Mouse (Mus musculus): Measurements from ENCODE around the gene Hint2. TPM values are rescaled to one million over a fixed set of nuclear protein-coding genes. Genes with fewer than 3 reads are reported as not detected.

Gene Hint2
- polyA plus RNA-seq, 1 experiment from 2014 or later, result 73.9 TPM

GRCm38 (mm10) chr4:43691026-43691425, 34.8 kb upstream of the Hint2 start:
- H3K4me1 ChIP-seq (ENCODE audit: control insufficient read depth, insufficient read depth, low read length), result no peaks in the 10 kb centered on the region
- H3K27me3 ChIP-seq (ENCODE audit: control insufficient read depth, insufficient read depth, low read length), result no peaks in the 10 kb centered on the region
- no peak for ATAC-seq (ENCODE audit: low read depth)
- 87% methylated on average over 5 of the region's 5 CpGs for WGBS
- H3K4me2 ChIP-seq (ENCODE audit: low read depth, low read length), result no peak overlapping the region
- no peak overlapping the region for H3K9ac ChIP-seq (replicated peaks; ENCODE audit: low read depth, low read length)
- peaks cover 22% of the 10 kb centered on the region for H3K36me3 ChIP-seq (ENCODE audit: control insufficient read depth, insufficient read depth, low read length)
- no peak overlapping the region for H3K27ac ChIP-seq (ENCODE audit: low read depth, low read length)
- no peaks in the 10 kb centered on the region for H3K9me3 ChIP-seq (ENCODE audit: control insufficient read depth, low read length)
- no peak overlapping the region for H3K4me3 ChIP-seq (ENCODE audit: low read depth, low read length)

GRCm38 (mm10) chr4:43690021-43690420, 33.8 kb upstream of the Hint2 start:
- peaks cover 25% of the 10 kb centered on the region for H3K36me3 ChIP-seq (ENCODE audit: control insufficient read depth, insufficient read depth, low read length)
- no peaks in the 10 kb centered on the region for H3K9me3 ChIP-seq (ENCODE audit: control insufficient read depth, low read length)

DNA sequence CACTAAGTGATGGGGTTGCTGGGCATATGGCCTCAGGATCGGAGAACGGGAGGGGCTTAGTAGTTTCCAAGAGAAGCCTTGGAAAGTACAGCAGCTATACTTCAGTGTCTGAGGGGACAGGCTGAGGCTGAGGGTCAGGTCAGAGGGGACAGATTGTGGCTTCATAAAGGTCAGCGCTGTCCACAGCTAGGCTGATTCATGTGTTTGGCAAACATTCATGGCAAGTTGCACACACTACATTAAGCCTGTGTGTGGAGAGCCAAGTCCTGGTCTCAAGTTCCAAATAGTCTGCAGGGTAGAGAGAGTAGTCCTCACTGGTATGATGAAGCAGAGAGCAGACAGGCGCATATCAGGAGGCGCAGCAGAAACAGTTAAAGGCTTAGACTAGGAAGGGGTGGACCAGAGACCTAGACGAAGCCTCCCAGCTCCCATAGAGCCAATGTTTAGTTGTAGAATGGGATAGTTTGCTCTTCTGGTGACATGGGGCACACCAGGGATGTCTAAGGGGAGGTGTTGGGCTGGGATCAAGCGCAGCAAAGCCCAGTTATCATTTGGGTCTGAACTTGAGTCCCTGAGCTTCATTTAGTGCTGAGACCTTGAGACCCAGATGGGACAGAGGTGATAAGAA, 23.3 kb upstream of the Hint2 start:
- H3K9ac ChIP-seq (replicated peaks; ENCODE audit: low read depth, low read length), result no peak overlapping the region
- whole genome bisulfite sequencing, result 90% methylated on average over 7 of the region's 7 CpGs
- peaks cover 59% of the 10 kb centered on the region for H3K36me3 ChIP-seq (ENCODE audit: control insufficient read depth, insufficient read depth, low read length)
- H3K4me3 ChIP-seq (ENCODE audit: low read depth, low read length), result no peak overlapping the region
- H3K27ac ChIP-seq (ENCODE audit: low read depth, low read length), result no peak overlapping the region
- no peak overlapping the region for H3K4me2 ChIP-seq (ENCODE audit: low read depth, low read length)
- H3K4me1 ChIP-seq (ENCODE audit: control insufficient read depth, insufficient read depth, low read length), result no peaks in the 10 kb centered on the region
- H3K9me3 ChIP-seq (ENCODE audit: control insufficient read depth, low read length), result no peaks in the 10 kb centered on the region
- ATAC-seq (ENCODE audit: low read depth), result no peak
- H3K27me3 ChIP-seq (ENCODE audit: control insufficient read depth, insufficient read depth, low read length), result no peaks in the 10 kb centered on the region

More at GRCm38 (mm10) chr4:43690021-43690420, 33.8 kb upstream of the Hint2 start:
- no peak for ATAC-seq (ENCODE audit: low read depth)
- no peak overlapping the region for H3K4me2 ChIP-seq (ENCODE audit: low read depth, low read length)
- H3K4me3 ChIP-seq (ENCODE audit: low read depth, low read length), result no peak overlapping the region
- H3K27ac ChIP-seq (ENCODE audit: low read depth, low read length), result no peak overlapping the region
- no peak overlapping the region for H3K9ac ChIP-seq (replicated peaks; ENCODE audit: low read depth, low read length)
- no peaks in the 10 kb centered on the region for H3K27me3 ChIP-seq (ENCODE audit: control insufficient read depth, insufficient read depth, low read length)
- H3K4me1 ChIP-seq (ENCODE audit: control insufficient read depth, insufficient read depth, low read length), result no peaks in the 10 kb centered on the region
- WGBS, result 90% methylated on average over 17 of the region's 17 CpGs

DNA sequence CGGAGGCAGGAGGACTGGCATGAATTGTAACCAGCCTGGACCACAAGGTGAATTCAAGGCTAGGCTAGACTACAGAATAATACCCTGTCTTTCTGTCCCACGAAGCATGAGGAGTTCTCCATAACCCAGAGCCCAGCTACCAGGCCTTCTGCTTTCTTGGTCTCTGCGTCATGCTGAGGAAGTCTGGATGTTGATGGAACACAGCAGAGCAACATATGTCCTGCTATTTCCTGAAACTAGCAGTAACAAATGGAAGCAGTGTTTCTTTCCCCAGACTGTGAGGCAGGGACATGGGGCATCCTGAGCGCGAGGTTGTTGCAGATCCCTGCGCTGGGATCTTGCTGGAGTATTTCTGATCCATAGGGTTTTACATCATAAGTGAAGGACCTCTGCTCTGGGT, 22.3 kb upstream of the Hint2 start:
- Histone ChIP-seq H3K4me1 (ENCODE audit: control insufficient read depth, insufficient read depth, low read length) (no peaks in the 10 kb centered on the region), H3K27me3 (ENCODE audit: control insufficient read depth, insufficient read depth, low read length) (no peaks in the 10 kb centered on the region), H3K36me3 (ENCODE audit: control insufficient read depth, insufficient read depth, low read length) (peaks cover 56% of the 10 kb centered on the region), H3K4me3 (ENCODE audit: low read depth, low read length) (no peak overlapping the region), H3K27ac (ENCODE audit: low read depth, low read length) (no peak overlapping the region), H3K9me3 (ENCODE audit: control insufficient read depth, low read length) (no peaks in the 10 kb centered on the region), H3K4me2 (ENCODE audit: low read depth, low read length) (no peak overlapping the region), H3K9ac (replicated peaks; ENCODE audit: low read depth, low read length) (no peak overlapping the region)
- 94% methylated on average over 6 of the region's 6 CpGs for WGBS
- no peak for ATAC-seq (ENCODE audit: low read depth)

- H3K9me3 ChIP-seq (ENCODE audit: control insufficient read depth, low read length), result no peaks in the 10 kb centered on the region
- H3K27me3 ChIP-seq (ENCODE audit: control insufficient read depth, insufficient read depth, low read length), result no peaks in the 10 kb centered on the region
- H3K4me2 ChIP-seq (ENCODE audit: low read depth, low read length), result no peak overlapping the region
- H3K4me3 ChIP-seq (ENCODE audit: low read depth, low read length), result no peak overlapping the region
- H3K9ac ChIP-seq (replicated peaks; ENCODE audit: low read depth, low read length), result no peak overlapping the region
- 82% methylated on average over 4 of the region's 4 CpGs for WGBS
- no peak for ATAC-seq (ENCODE audit: low read depth)
- peaks cover 11% of the 10 kb centered on the region for H3K4me1 ChIP-seq (ENCODE audit: control insufficient read depth, insufficient read depth, low read length)
- H3K36me3 ChIP-seq (ENCODE audit: control insufficient read depth, insufficient read depth, low read length), result peaks cover 39% of the 10 kb centered on the region
- H3K27ac ChIP-seq (ENCODE audit: low read depth, low read length), result no peak overlapping the region
Observed at GRCm38 (mm10) chr4:43675608-43676007, 19.3 kb upstream of the Hint2 start.

DNA sequence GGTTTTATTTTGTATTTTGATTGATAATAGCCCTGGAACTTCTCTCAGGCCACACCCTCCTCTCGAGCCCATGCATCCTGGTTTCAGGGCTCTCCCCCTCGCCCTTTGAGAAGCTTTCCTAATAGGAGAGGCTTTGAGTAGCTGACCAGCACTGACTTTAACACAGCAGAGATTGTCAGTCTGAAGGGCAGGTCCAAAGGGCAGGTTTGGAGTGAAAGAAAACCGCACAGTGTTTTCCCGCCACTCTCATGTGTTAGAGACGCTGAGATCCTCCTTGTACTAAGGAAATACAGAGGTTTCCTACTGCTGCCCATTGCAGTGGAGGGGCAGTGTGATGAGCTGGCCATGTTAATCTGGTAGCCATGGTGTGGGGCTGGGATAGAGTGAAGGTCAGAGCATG, 18.7 kb upstream of the Hint2 start:
- H3K9me3 ChIP-seq (ENCODE audit: control insufficient read depth, low read length), result no peaks in the 10 kb centered on the region
- H3K4me1 ChIP-seq (ENCODE audit: control insufficient read depth, insufficient read depth, low read length), result peaks cover 15% of the 10 kb centered on the region
- no peak overlapping the region for H3K27ac ChIP-seq (ENCODE audit: low read depth, low read length)
- 86% methylated on average over 5 of the region's 5 CpGs for WGBS
- H3K9ac ChIP-seq (replicated peaks; ENCODE audit: low read depth, low read length), result no peak overlapping the region
- no peaks in the 10 kb centered on the region for H3K27me3 ChIP-seq (ENCODE audit: control insufficient read depth, insufficient read depth, low read length)
- no peak for ATAC-seq (ENCODE audit: low read depth)
- no peak overlapping the region for H3K4me3 ChIP-seq (ENCODE audit: low read depth, low read length)
- H3K4me2 ChIP-seq (ENCODE audit: low read depth, low read length), result no peak overlapping the region
- peaks cover 34% of the 10 kb centered on the region for H3K36me3 ChIP-seq (ENCODE audit: control insufficient read depth, insufficient read depth, low read length)

DNA sequence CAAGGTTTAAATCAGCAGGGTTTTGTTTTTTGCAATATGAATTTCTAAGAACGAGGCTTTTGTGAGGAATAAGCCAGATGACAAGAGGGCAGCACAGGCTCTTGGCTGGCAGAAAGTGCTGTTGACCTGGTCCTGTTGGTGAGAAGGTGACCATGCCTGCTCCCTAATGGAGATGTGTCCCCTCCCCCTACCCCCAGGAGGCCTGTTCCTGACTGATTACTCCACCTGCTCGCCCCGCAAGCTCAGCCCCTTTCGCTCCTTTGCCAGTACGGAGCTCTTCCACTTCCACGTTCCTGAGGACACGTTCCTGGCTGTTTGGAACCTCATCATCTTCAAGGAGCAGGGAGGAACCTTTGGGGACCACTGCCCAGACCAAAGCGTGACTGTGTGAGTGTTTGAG, 17.4 kb upstream of the Hint2 start:
- H3K27me3 ChIP-seq (ENCODE audit: control insufficient read depth, insufficient read depth, low read length), result no peaks in the 10 kb centered on the region
- no peak overlapping the region for H3K9ac ChIP-seq (replicated peaks; ENCODE audit: low read depth, low read length)
- no peak overlapping the region for H3K27ac ChIP-seq (ENCODE audit: low read depth, low read length)
- peaks cover 29% of the 10 kb centered on the region for H3K36me3 ChIP-seq (ENCODE audit: control insufficient read depth, insufficient read depth, low read length)
- no peak for ATAC-seq (ENCODE audit: low read depth)
- no peak overlapping the region for H3K4me3 ChIP-seq (ENCODE audit: low read depth, low read length)
- H3K4me2 ChIP-seq (ENCODE audit: low read depth, low read length), result no peak overlapping the region
- no peaks in the 10 kb centered on the region for H3K9me3 ChIP-seq (ENCODE audit: control insufficient read depth, low read length)
- H3K4me1 ChIP-seq (ENCODE audit: control insufficient read depth, insufficient read depth, low read length), result peaks cover 19% of the 10 kb centered on the region
- 67% methylated on average over 8 of the region's 8 CpGs for WGBS

DNA sequence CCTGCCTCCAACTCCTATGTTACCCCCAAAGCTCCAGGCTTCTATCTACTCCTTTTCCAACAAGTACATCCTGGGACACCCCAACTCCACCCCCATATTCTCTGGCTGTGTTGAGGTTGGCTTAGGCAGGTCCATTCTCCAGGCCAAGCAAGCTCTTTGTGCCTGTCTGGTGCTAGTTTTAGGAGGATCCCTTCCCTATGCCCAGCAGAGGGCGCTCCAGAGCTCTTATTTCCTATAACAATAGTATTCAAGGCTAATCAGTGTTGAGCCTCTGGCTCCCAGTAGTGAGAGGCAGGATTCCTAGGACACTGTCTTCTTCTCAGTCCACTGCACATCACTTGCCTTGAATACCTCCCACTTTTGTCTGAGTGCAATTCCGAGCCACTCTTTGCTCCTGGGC, 15.8 kb upstream of the Hint2 start:
- 0 out of 2 replicates have a peak overlapping the region, but pooled peaks have one; percentile 11 for H3K9ac ChIP-seq (replicated peaks; ENCODE audit: low read depth, low read length)

GRCm38 (mm10) chr4:43669428-43669794, 13.1 kb upstream of the Hint2 start:
- Histone ChIP-seq H3K9me3 (ENCODE audit: control insufficient read depth, low read length) (no peaks in the 10 kb centered on the region), H3K9ac (replicated peaks; ENCODE audit: low read depth, low read length) (peak overlapping the region; percentile 98), H3K27me3 (ENCODE audit: control insufficient read depth, insufficient read depth, low read length) (no peaks in the 10 kb centered on the region), H3K27ac (ENCODE audit: low read depth, low read length) (peak overlapping the region; percentile 58; the same call in 1 of the 2 replicates), H3K4me1 (ENCODE audit: control insufficient read depth, insufficient read depth, low read length) (peaks cover 22% of the 10 kb centered on the region), H3K4me2 (ENCODE audit: low read depth, low read length) (peak overlapping the region; percentile 93), H3K36me3 (ENCODE audit: control insufficient read depth, insufficient read depth, low read length) (peaks cover 2% of the 10 kb centered on the region), H3K4me3 (ENCODE audit: low read depth, low read length) (peak overlapping the region; percentile 83)
- WGBS, result under 1% methylated on average over 16 of the region's 25 CpGs
- peak; percentile 62 for ATAC-seq (ENCODE audit: low read depth)

More for the DNA sequence above, 15.8 kb upstream of the Hint2 start:
- peak overlapping the region; percentile 10; the same call in 1 of the 2 replicates for H3K4me3 ChIP-seq (ENCODE audit: low read depth, low read length)
- ATAC-seq (ENCODE audit: low read depth), result no peak
- H3K27me3 ChIP-seq (ENCODE audit: control insufficient read depth, insufficient read depth, low read length), result no peaks in the 10 kb centered on the region
- H3K4me1 ChIP-seq (ENCODE audit: control insufficient read depth, insufficient read depth, low read length), result peaks cover 22% of the 10 kb centered on the region
- no peak overlapping the region for H3K27ac ChIP-seq (ENCODE audit: low read depth, low read length)
- H3K4me2 ChIP-seq (ENCODE audit: low read depth, low read length), result peak overlapping the region; percentile 93
- peaks cover 21% of the 10 kb centered on the region for H3K36me3 ChIP-seq (ENCODE audit: control insufficient read depth, insufficient read depth, low read length)
- WGBS, result 2% methylated on average over 2 of the region's 2 CpGs
- no peaks in the 10 kb centered on the region for H3K9me3 ChIP-seq (ENCODE audit: control insufficient read depth, low read length)

All from neural tube, embryonic 14.5 days (tissue).